Mouse (Mus musculus): Measurements from ENCODE around the gene Zfp949. TPM values are rescaled to one million over a fixed set of nuclear protein-coding genes. Genes with fewer than 3 reads are reported as not detected.

Gene Zfp949
- total and polyA plus RNA-seq, 3 experiments = 5.2 to 9.3 (median 7.5) TPM

GRCm38 (mm10) chr9:88523335-88523668 is 24.5 kb upstream of the Zfp949 start:
- H3K4me2 ChIP-seq (ENCODE audit: insufficient read depth, low read depth, poor library complexity, severe bottlenecking) = peak overlapping the region; percentile 66
- peak overlapping the region; percentile 27 for H3K27ac ChIP-seq (ENCODE audit: insufficient read depth, low read depth)
- dilution Hi-C loops (cut with MboI; ENCODE audit: extremely low pct_ligation_motif_present, extremely low pct_unique_long_range_greater_than_20kb, low sequenced_read_pairs) = no loop called here
- in situ Hi-C loops (cut with MboI; ENCODE audit: low pct_ligation_motif_present, low pct_unique_long_range_greater_than_20kb, low sequenced_read_pairs) = loop anchor here (5.0 kb wide), 1 partner anchor 41 kb away; the partner anchor contains the start of gene Syncrip
- TF ChIP-seq UBTF (IDR thresholded peaks at IDR 0.05; ENCODE audit: low read depth, low read length) = 0 out of 2 replicates have a peak, but pooled peaks have one; percentile 4
- TF ChIP-seq POLR2A (IDR thresholded peaks at IDR 0.05; ENCODE audit: low read depth, low read length) = no peak
- TF ChIP-seq HCFC1 (IDR thresholded peaks at IDR 0.05; ENCODE audit: low read depth, low read length) = 0 out of 2 replicates have a peak, but pooled peaks have one; percentile 5
- no peak for DNase-seq (ENCODE audit: extremely low read depth)
- peaks cover 6 to 22% of the 10 kb centered on the region in 2 experiments for H3K36me3 ChIP-seq (replicated peaks in 1 of 2; ENCODE audit: control insufficient read depth in 1 of 2, insufficient read depth in 1 of 2, low read length in 1 of 2)
- H3K4me3 ChIP-seq (replicated peaks in 1 of 3; ENCODE audit: low read depth in 2 of 3, low read length in 2 of 3, poor library complexity in 1 of 3) = peak overlapping the region; percentile 50 to 88 (median 57)
- peaks cover 17% of the 10 kb centered on the region for H3K79me2 ChIP-seq (replicated peaks; ENCODE audit: control insufficient read depth, extremely low read depth, insufficient read depth, poor library complexity, severe bottlenecking)
- H3K27me3 ChIP-seq (replicated peaks) = no peaks in the 10 kb centered on the region
- peaks cover 4 to 24% of the 10 kb centered on the region in 2 experiments; a peak in 3 of 4 replicates for H3K4me1 ChIP-seq (ENCODE audit: control insufficient read depth in 1 of 2, insufficient read depth in 2 of 2)
- H3K9me3 ChIP-seq (replicated peaks; ENCODE audit: low read length) = no peaks in the 10 kb centered on the region
- H3K9ac ChIP-seq (ENCODE audit: insufficient read depth, low read depth) = peak overlapping the region; percentile 64; the same call in 1 of the 2 replicates

GRCm38 (mm10) chr9:88524367-88524766 is 23.5 kb upstream of the Zfp949 start:
- Histone ChIP-seq H3K9me3 (replicated peaks; ENCODE audit: low read length) (no peaks in the 10 kb centered on the region), H3K27ac (ENCODE audit: insufficient read depth, low read depth) (no peak overlapping the region), H3K27me3 (replicated peaks) (no peaks in the 10 kb centered on the region), H3K4me1 (ENCODE audit: control insufficient read depth in 1 of 2, insufficient read depth in 2 of 2) (peaks cover 4 to 18% of the 10 kb centered on the region in 2 experiments; a peak in 3 of 4 replicates), H3K36me3 (replicated peaks in 1 of 2; ENCODE audit: control insufficient read depth in 1 of 2, insufficient read depth in 1 of 2, low read length in 1 of 2) (peaks cover 6 to 22% of the 10 kb centered on the region in 2 experiments), H3K4me3 (replicated peaks in 1 of 3; ENCODE audit: low read depth in 2 of 3, low read length in 2 of 3, poor library complexity in 1 of 3) (no peak overlapping the region), H3K9ac (ENCODE audit: insufficient read depth, low read depth) (no peak overlapping the region), H3K79me2 (replicated peaks; ENCODE audit: control insufficient read depth, extremely low read depth, insufficient read depth, poor library complexity, severe bottlenecking) (peaks cover 17% of the 10 kb centered on the region), H3K4me2 (ENCODE audit: insufficient read depth, low read depth, poor library complexity, severe bottlenecking) (no peak overlapping the region)
- in situ Hi-C loops (cut with MboI; ENCODE audit: low pct_ligation_motif_present, low pct_unique_long_range_greater_than_20kb, low sequenced_read_pairs) (loop anchor here (5.0 kb wide), 1 partner anchor 42 kb away; the partner anchor contains the start of gene Syncrip), dilution Hi-C loops (cut with MboI; ENCODE audit: extremely low pct_ligation_motif_present, extremely low pct_unique_long_range_greater_than_20kb, low sequenced_read_pairs) (no loop called here)
- TF ChIP-seq MXI1 (IDR thresholded peaks at IDR 0.05; ENCODE audit: low read depth, low read length) = no peak
- TF ChIP-seq CTCF (conservative IDR thresholded peaks at IDR 0.05 in 1 of 2, IDR thresholded peaks at IDR 0.05 in 1 of 2; ENCODE audit: low read depth in 2 of 2, low read length in 2 of 2) = peak in 1 of 2 experiments; percentile 50; a peak in 2 of 4 replicates
- DNase-seq (ENCODE audit: extremely low read depth) = no peak

GRCm38 (mm10) chr9:88524796-88525195 is 23.0 kb upstream of the Zfp949 start:
- dilution Hi-C loops (cut with MboI; ENCODE audit: extremely low pct_ligation_motif_present, extremely low pct_unique_long_range_greater_than_20kb, low sequenced_read_pairs) = no loop called here
- no peak overlapping the region for H3K4me3 ChIP-seq (replicated peaks in 1 of 3; ENCODE audit: low read depth in 2 of 3, low read length in 2 of 3, poor library complexity in 1 of 3)

More at GRCm38 (mm10) chr9:88524796-88525195, 23.0 kb upstream of the Zfp949 start:
- H3K36me3 ChIP-seq (replicated peaks in 1 of 2; ENCODE audit: control insufficient read depth in 1 of 2, insufficient read depth in 1 of 2, low read length in 1 of 2) = peaks cover 6 to 21% of the 10 kb centered on the region in 2 experiments
- H3K27ac ChIP-seq (ENCODE audit: insufficient read depth, low read depth) = no peak overlapping the region
- DNase-seq (ENCODE audit: extremely low read depth) = no peak
- no peaks in the 10 kb centered on the region for H3K9me3 ChIP-seq (replicated peaks; ENCODE audit: low read length)
- H3K27me3 ChIP-seq (replicated peaks) = no peaks in the 10 kb centered on the region
- H3K9ac ChIP-seq (ENCODE audit: insufficient read depth, low read depth) = no peak overlapping the region
- peaks cover 17% of the 10 kb centered on the region for H3K79me2 ChIP-seq (replicated peaks; ENCODE audit: control insufficient read depth, extremely low read depth, insufficient read depth, poor library complexity, severe bottlenecking)
- TF ChIP-seq CHD2 (IDR thresholded peaks at IDR 0.05; ENCODE audit: low read length) (no peak), GABPA (IDR thresholded peaks at IDR 0.05; ENCODE audit: insufficient replicate concordance, low read depth, low read length) (no peak), MAX (IDR thresholded peaks at IDR 0.05; ENCODE audit: low read length) (no peak), NRF1 (IDR thresholded peaks at IDR 0.05; ENCODE audit: low read depth, low read length) (no peak), USF2 (conservative IDR thresholded peaks at IDR 0.05; ENCODE audit: low read depth, low read length) (no peak), CHD1 (IDR thresholded peaks at IDR 0.05; ENCODE audit: low read depth, low read length) (no peak), PAX5 (IDR thresholded peaks at IDR 0.05; ENCODE audit: low read length) (no peak), CTCF (conservative IDR thresholded peaks at IDR 0.05 in 1 of 2, IDR thresholded peaks at IDR 0.05 in 1 of 2; ENCODE audit: low read depth in 2 of 2, low read length in 2 of 2) (no peak), ETS1 (conservative IDR thresholded peaks at IDR 0.05; ENCODE audit: low read depth, low read length) (no peak)
- H3K4me2 ChIP-seq (ENCODE audit: insufficient read depth, low read depth, poor library complexity, severe bottlenecking) = no peak overlapping the region
- peaks cover 4 to 14% of the 10 kb centered on the region in 2 experiments; a peak in 3 of 4 replicates for H3K4me1 ChIP-seq (ENCODE audit: control insufficient read depth in 1 of 2, insufficient read depth in 2 of 2)
- in situ Hi-C loops (cut with MboI; ENCODE audit: low pct_ligation_motif_present, low pct_unique_long_range_greater_than_20kb, low sequenced_read_pairs) = loop anchor here (5.0 kb wide), 1 partner anchor 42 kb away; the partner anchor contains the start of gene Syncrip
